Mouse (Mus musculus) hindbrain, postnatal 0 days (tissue): ENCODE measurements around the gene 4931409K22Rik. TPM values are rescaled to one million over a fixed set of nuclear protein-coding genes. Genes with fewer than 3 reads are reported as not detected.
A peak's percentile ranks its signal among the peaks of the same experiment; 100 is the strongest.

ENCODE experiments used
- ATAC-seq: fragments of 200-750 bp; cut with Nextera tagmentation; 2 replicates; pipeline ENCODE4 v1.8.0; 2017; ENCODE audit warnings: mild to moderate bottlenecking, moderate TSS enrichment, moderate library complexity
- DNase-seq: peaks from one replicate; pipeline ENCODE4 v3.0.0-alpha.2; 2015; ENCODE audit warnings: low spot score
- H3K27ac ChIP-seq: fragments of 300-500 bp; sonication (generic); 2 replicates; pipeline ENCODE4 v1.5.1; 2014; ENCODE audit warnings: mild to moderate bottlenecking
- H3K27me3 ChIP-seq: fragments of 300-500 bp; sonication (generic); 2 replicates; pipeline ENCODE4 v1.6.1; 2014; ENCODE audit warnings: low read length, mixed read lengths; ENCODE audit not compliant: insufficient read depth
- H3K36me3 ChIP-seq: fragments of 300-500 bp; sonication (generic); 2 replicates; pipeline ENCODE4 v1.6.1; 2014; ENCODE audit warnings: low read length, mixed read lengths; ENCODE audit not compliant: insufficient read depth
- H3K4me1 ChIP-seq: fragments of 300-500 bp; sonication (generic); 2 replicates; pipeline ENCODE4 v1.6.1; 2014; ENCODE audit warnings: antibody characterized with exemption, low read length, mixed read lengths; ENCODE audit not compliant: insufficient read depth
- H3K4me2 ChIP-seq: fragments of 300-500 bp; sonication (generic); 2 replicates; pipeline ENCODE4 v1.6.1; 2014; ENCODE audit warnings: low read depth, mild to moderate bottlenecking, low read length, moderate library complexity, mixed read lengths
- H3K4me3 ChIP-seq: fragments of 300-500 bp; sonication (generic); 2 replicates; pipeline ENCODE4 v1.5.1; 2014; ENCODE audit warnings: low read length
- H3K9ac ChIP-seq: fragments of 300-500 bp; sonication (generic); replicated peaks from 2 replicates; pipeline ENCODE4 v1.6.1; 2014; ENCODE audit warnings: mild to moderate bottlenecking, low read length, moderate library complexity, mixed read lengths
- H3K9me3 ChIP-seq: fragments of 300-500 bp; sonication (generic); 2 replicates; pipeline ENCODE4 v1.6.1; 2016; ENCODE audit warnings: low read length, mixed read lengths
- CTCF ChIP-seq: IDR thresholded peaks from 2 replicates; pipeline ENCODE4 v1.5.1; 2016; ENCODE audit warnings: antibody characterized with exemption, control low read depth, low read depth
- WGBS: fragments of 180-500 bp; shearing (Covaris S2); extraction: QIAGEN DNeasy Blood & Tissue Kit; methylation state at CpG from one replicate; pipeline ENCODE4 v1.1.7; 2014; 5-methylcytosine and 5-hydroxymethylcytosine counted together
- polyA plus RNA-seq: library from polyadenylated mRNA; unstranded; fragments of >200 nt; fragmentation: Nextera tagmentation; extraction: Ambion mirVana; gene quantifications from 2 replicates; pipeline ENCODE4 v1.2.1, GENCODE M21; 2015
- total RNA-seq: library from RNA; depleted of rRNA; stranded (reverse); fragments of >200 nt; gene quantifications from 2 replicates; pipeline ENCODE4 v1.2.3, GENCODE M21; 2014

4931409K22Rik gene
- total and polyA plus RNA-seq, 2 experiments from 2014 or later: 0.16 TPM; not detected in 1

DNA sequence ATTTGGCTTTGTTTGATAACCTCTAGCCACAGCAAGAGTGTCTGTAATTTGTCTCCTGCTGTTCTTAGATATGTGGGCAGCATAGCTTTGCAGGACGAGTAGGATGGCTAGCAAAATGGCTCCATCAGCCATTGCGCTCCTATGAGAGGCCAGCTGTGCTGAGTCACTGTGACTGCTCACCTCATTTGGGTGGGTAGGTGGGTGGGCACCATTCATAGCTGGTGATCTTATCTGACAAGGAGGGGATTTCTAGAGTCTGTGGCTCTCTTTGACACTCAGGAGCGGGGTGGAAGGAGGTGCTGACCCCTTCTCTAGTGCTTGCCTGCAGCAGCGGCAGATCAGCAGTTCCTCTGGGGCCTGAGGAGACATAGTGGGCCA is 30.6 kb upstream of the 4931409K22Rik start:
- H3K36me3 ChIP-seq: peaks cover 6% of the 10 kb centered on the region
- DNase-seq (peak; percentile 39), ATAC-seq (peak; percentile 33; the same call in 1 of the 2 replicates)
- H3K4me3 ChIP-seq: peak overlapping the region; percentile 77
- H3K4me2 ChIP-seq: peak overlapping the region; percentile 83
- no peaks in the 10 kb centered on the region for H3K27me3 ChIP-seq
- H3K4me1 ChIP-seq: peaks cover 10% of the 10 kb centered on the region
- H3K27ac ChIP-seq: peak overlapping the region; percentile 86
- peak overlapping the region; percentile 76 for H3K9ac ChIP-seq
- TF ChIP-seq CTCF: no peak
- WGBS: 23% methylated on average over 4 of the region's 4 CpGs
- H3K9me3 ChIP-seq: no peaks in the 10 kb centered on the region

DNA sequence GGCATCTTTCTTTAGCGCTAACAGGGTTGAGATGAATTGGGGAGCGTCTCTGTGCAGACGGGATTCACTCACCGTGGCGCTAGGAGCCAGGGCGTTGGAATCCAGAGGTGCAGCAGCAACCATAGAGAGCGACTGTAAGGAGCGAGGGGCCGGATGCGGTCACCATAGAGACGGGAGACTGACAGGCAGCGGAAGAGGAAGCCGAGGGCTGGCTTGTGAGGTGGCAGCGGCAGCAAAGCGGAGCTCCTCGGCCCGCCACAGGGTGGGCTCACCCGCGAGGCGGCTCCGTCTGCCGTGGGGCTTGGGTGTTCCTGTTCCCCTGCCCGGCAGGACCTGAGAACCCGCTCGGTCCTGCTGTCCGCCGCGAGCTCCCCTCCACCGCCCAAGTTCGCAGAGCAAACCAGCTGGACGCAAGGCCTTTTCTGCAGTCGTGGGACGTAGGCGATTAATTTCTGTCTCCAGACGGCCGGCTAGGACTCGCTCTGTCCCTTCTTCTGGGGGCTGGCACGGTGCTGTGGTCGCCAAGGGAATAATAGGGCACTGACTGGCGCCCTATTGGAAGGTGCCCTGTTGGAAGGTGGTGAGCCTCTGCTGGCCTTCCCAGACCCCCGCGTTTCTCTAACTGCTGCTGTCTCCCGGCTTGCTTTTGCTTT is 30.1 kb upstream of the 4931409K22Rik start, which contains the start of gene Chpf2:
Chpf2 (plus strand) TSS at position 195 of the 653 bp plus-strand sequence.
- DNase-seq (peak; percentile 91), ATAC-seq (peak; percentile 89)
- TF ChIP-seq CTCF: peak; percentile 30; the same call in 1 of the 2 replicates
- WGBS: under 1% methylated on average over 42 of the region's 43 CpGs
- H3K36me3 ChIP-seq: peaks cover 6% of the 10 kb centered on the region
- H3K4me1 ChIP-seq: peaks cover 10% of the 10 kb centered on the region
- H3K27ac ChIP-seq: peak within 1 kb of the TSS; percentile 86
- H3K4me2 ChIP-seq: peak within 1 kb of the TSS; percentile 83
- H3K27me3 ChIP-seq: no peaks in the 10 kb centered on the region
- H3K9me3 ChIP-seq: no peaks in the 10 kb centered on the region
- peak within 1 kb of the TSS; percentile 76 for H3K9ac ChIP-seq
- peak within 1 kb of the TSS; percentile 77 for H3K4me3 ChIP-seq

DNA sequence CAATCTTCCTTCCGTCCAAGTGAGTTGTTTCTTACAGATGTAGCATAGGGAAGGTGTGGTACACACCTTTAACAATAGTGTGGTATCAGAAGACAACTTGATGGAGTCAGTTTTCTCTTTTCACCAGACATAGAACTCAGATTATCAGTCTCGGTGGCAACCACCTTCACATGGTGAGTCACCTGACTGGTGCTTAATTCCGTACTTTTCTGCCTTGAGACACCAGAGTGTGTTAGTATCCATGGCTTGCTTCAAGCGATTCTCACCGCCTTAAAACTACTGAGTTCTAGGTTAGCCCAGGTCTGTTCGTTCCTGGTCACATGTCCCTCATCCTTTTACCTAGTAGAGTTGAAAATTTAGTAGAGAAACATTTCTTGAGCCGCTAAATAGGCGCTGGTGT is 29.5 kb upstream of the 4931409K22Rik start:
- Histone ChIP-seq H3K9ac (peak overlapping the region; percentile 76), H3K9me3 (no peaks in the 10 kb centered on the region), H3K27ac (peak overlapping the region; percentile 86), H3K4me2 (peak overlapping the region; percentile 83), H3K4me1 (peaks cover 10% of the 10 kb centered on the region), H3K27me3 (no peaks in the 10 kb centered on the region), H3K4me3 (peak overlapping the region; percentile 77), H3K36me3 (peaks cover 6% of the 10 kb centered on the region; the same call in 1 of the 2 replicates)
- 5% methylated on average over 8 of the region's 8 CpGs for WGBS
- DNase-seq (no peak), ATAC-seq (peak; percentile 33)
- no peak for TF ChIP-seq CTCF

DNA sequence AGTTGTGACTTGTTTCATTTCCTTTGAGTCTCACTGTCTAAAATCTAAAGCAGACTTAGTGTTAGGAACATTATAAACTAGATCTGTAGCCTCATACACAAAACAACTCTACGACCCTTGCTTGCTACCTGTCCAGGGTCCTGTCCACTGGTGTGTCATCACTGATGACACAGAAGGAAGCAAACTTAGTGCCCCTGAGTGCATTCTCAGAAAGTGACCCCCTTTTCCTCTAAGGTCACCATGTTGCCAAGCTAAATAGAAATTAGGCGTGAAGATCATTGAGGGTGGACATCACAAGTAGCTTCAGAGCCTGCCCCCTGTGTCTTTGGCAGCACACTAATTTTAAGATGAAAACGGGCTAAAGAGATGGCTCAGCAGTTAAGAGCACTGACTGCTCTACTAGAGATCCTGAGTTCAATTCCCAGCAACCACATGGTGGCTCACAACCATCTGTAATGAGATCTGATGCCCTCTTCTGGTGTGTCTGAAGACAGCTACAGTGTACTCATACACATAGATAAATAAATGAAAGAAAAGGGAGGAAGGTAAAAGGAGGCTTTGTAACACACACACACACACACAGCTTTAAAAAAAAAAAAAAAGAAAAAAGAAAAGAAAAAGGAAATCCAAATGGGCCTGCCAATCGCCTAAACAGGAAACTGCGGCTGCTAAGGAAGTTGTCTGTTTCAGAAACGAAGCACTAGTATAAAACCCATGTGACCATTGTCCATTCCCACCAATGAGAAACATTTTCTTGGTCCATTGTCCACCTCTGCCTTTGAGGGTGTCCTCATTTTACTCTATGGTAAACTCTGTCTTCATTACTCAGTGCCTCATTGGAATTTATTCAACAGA is 21.7 kb upstream of the 4931409K22Rik start:
- no peak; the same call in 1 of the 2 replicates for TF ChIP-seq CTCF
- Histone ChIP-seq H3K9me3 (no peaks in the 10 kb centered on the region), H3K4me2 (peak overlapping the region; percentile 62), H3K4me1 (peaks cover 7% of the 10 kb centered on the region), H3K36me3 (peaks cover 10% of the 10 kb centered on the region), H3K9ac (no peak overlapping the region), H3K4me3 (peak overlapping the region; percentile 63), H3K27ac (no peak overlapping the region), H3K27me3 (no peaks in the 10 kb centered on the region)
- DNase-seq: no peak
- ATAC-seq: no peak
- WGBS: 69% methylated on average over 6 of the region's 6 CpGs

DNA sequence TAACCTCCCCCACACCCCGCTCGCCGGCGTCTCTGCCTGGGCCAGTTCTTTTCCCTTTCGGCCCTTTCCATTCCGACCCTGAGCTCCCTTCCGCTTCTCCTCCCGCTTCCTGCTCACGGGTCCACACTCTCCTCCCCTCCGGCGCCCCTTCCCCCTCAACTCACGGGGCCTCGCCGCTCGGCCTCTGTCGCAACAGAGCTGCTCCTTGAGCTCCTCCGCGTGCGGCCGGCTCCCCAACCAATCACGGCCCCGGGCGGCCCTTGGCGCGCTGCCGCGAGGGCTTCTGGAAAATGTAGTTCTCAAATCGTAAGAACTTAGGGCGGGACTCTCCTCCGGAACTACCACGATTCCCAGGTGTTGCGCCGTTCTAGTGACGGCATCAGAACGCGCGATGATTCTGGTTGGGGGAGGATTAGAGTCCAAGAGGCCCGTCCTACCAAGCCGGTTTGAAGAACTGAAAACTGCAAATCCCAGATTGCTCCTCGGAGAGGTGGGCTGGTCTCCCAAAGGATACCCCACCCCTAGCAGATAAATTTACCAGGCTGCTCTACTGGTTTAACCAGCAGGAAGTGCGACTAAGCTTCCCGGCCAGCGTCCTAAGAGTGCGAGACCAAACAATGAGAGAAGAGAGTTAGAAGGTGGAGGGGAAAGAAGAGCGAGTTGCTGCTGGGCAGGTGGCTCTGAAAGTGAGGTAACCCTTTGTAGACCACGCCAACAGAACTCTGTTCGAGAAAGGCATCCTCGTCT is 20.7 kb upstream of the 4931409K22Rik start, which contains the start of gene Abcf2:
Abcf2 (minus strand) TSS at position 285 of the 747 bp plus-strand sequence.
- peak within 1 kb of the TSS; percentile 76 for H3K27ac ChIP-seq
- peak; percentile 13; the same call in 1 of the 2 replicates for TF ChIP-seq CTCF
- peak; percentile 98 for ATAC-seq
- H3K9me3 ChIP-seq: no peaks in the 10 kb centered on the region
- peak within 1 kb of the TSS; percentile 75 for H3K9ac ChIP-seq
- under 1% methylated on average over 47 of the region's 48 CpGs for WGBS
- no peaks in the 10 kb centered on the region for H3K27me3 ChIP-seq
- peak within 1 kb of the TSS; percentile 63 for H3K4me3 ChIP-seq
- peak within 1 kb of the TSS; percentile 88 for H3K4me2 ChIP-seq
- H3K4me1 ChIP-seq: peaks cover 7% of the 10 kb centered on the region
- DNase-seq: peak; percentile 100
- peaks cover 20% of the 10 kb centered on the region for H3K36me3 ChIP-seq

DNA sequence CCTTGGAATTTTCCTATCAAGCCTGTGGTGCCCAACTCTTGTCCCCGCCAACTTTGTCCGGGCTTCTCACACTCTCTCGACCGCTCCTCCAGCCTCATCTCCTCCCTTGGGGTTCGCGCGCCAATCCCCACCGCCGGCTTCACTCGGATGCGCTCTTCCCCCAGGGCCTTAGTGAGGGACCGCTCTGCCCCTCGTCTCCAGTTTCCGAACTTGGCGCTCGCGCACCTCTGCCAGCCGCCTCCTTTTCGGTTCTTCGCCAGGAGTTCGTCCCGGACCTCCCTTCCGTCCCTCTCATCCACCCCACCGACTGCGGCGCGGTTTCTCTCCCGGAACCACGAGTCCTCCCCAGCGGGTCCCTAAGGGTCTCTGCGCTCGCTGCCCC is 20.2 kb upstream of the 4931409K22Rik start:
- Histone ChIP-seq H3K4me3 (peak overlapping the region; percentile 63), H3K27ac (peak overlapping the region; percentile 76), H3K36me3 (peaks cover 25% of the 10 kb centered on the region), H3K9me3 (no peaks in the 10 kb centered on the region), H3K4me2 (peak overlapping the region; percentile 88), H3K27me3 (no peaks in the 10 kb centered on the region), H3K9ac (peak overlapping the region; percentile 75), H3K4me1 (peaks cover 7% of the 10 kb centered on the region)
- 0% methylated on average over 32 of the region's 32 CpGs for WGBS
- no peak for TF ChIP-seq CTCF
- ATAC-seq (peak; percentile 16), DNase-seq (no peak)
